Mouse (Mus musculus) brain, embryonic 14.5 days (tissue): ENCODE measurements around the gene Nckap5l.

Source experiments
- CTCF ChIP-seq: fragments of 200-500 bp; IDR thresholded peaks from 2 replicates; pipeline ENCODE4 v1.5.1; 2012; ENCODE audit warnings: inconsistent platforms, mild to moderate bottlenecking, moderate library complexity, borderline replicate concordance; ENCODE audit not compliant: insufficient read depth, insufficient read length; ENCODE audit errors: extremely low read depth
- POLR2A ChIP-seq: fragments of 200-500 bp; IDR thresholded peaks from 2 replicates; pipeline ENCODE4 v1.6.1; 2012; ENCODE audit warnings: mild to moderate bottlenecking, inconsistent platforms, borderline replicate concordance; ENCODE audit not compliant: poor library complexity, insufficient read depth, insufficient read length, severe bottlenecking; ENCODE audit errors: extremely low read depth

DNA sequence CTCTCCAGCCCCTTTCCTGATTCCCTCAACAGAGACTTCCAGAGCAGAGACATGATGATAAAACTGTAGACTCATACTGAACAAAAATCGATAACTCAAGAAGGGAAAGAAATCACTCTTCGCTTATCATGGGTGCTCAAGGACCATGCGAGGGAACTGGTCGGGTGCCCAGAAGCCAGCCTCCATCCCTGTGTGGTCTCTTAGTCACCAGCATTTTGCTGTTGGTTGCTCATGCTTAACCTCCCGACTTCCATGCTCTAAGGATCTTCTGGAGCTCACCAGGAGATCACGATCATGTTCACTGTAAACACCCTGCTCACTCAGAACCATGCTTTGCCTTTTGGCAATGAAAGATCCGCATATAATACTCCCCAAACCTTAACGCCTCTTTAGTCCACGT, 84.8 kb downstream of the Nckap5l start:
- TF ChIP-seq POLR2A (no peak), CTCF (no peak)
